Mouse (Mus musculus) cerebellum, postnatal 14 days (tissue): ENCODE measurements around the gene Hoxc4.

Experiments used
- DNase-seq, 2 experiments: peaks; one replicate each; pipeline ENCODE4 v3.0.0; 2021; ENCODE audit warnings: mixed read lengths in 2 of 2

The Hoxc4 gene

DNA sequence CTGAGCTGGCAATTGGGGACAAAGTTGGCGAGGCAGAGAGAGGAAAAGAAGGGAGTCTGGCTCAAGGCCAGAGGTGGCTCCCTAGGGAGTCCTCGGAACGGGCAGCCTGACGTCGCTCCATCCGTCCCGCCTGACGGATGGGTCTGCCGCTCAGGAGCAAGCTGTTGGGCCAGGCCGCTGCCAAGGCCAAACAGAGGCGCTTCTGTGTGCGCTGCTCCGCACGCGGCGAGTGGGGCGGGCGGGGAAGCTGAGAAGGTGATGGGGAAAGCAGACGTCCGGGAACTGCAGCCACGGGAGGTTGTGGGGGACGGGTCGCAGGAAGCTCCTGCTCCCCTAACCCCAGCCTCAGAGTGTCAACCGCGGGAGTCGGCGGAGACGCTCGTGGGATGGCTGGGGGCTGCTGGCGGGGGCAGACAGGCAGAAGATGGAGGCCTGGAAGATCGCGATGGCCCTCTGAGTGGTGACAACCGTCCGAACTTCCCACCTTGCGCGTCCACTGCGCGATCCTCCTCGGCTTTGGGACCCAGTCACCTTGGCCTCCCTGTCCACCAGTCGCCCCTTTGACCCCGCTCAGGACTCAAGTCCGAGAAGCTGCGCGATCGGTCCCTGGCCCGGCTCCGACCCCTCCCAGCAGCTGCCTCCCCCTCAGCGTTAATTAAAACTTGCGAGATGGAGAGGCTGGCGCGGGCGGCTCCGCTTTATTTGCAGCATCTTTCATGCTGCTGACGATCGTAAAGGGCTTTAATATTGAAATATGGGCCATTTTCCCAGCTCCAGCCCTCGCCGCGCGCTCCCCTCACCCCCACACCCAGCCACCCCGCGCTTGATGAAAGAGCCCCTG, 67.3 kb downstream of the Hoxc4 start:
- peak; percentile 50 to 65 for DNase-seq
